Mouse (Mus musculus) left cerebral cortex, adult 18-20 months (tissue): ENCODE results near the gene Tgm1. TPM values are rescaled to one million over a fixed set of nuclear protein-coding genes. Genes with fewer than 3 reads are reported as not detected.

ENCODE experiments used
- DNase-seq, 2 experiments: peaks; one replicate each; pipeline ENCODE4 v3.0.0; 2021 to 2022; ENCODE audit warnings: low spot score in 2 of 2, mixed read lengths in 1 of 2
- long read RNA-seq, 2 experiments: library from polyadenylated mRNA; stranded (forward); transcript quantifications; one replicate each; pipeline ENCODE4 v2.0.0; 2021
- total RNA-seq, 2 experiments: library from RNA; stranded (reverse); gene quantifications; 2 replicates each; pipeline ENCODE4 v1.2.3; 2021

The Tgm1 gene
- not detected for total RNA-seq
- long read RNA-seq, experiment 1 = 0 reads
- long read RNA-seq, experiment 2 = 0 reads

DNA sequence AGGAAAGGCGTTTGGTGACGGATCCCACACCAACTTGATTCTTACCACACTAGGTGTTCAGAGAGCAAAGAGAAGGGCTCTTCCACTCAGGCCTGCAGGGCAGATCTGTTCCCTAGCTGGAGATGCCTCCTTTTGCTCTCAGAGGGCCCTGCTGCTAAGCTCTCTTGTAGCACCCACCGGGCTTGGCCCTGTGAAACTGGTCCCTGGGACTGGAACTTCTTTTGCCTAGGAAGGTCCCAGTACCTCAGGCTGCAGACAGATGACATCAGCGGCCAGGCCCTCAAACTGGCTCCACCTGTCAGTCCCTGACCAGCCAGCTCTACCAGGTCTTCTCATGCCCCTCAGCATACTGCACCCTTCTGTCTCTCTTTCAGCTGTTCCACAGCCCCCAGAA lies at the start of gene Tgm1:
Gene Tgm1, minus strand, starts transcription at position 198 of the 394 bp plus-strand sequence.
- no peak for DNase-seq

DNA sequence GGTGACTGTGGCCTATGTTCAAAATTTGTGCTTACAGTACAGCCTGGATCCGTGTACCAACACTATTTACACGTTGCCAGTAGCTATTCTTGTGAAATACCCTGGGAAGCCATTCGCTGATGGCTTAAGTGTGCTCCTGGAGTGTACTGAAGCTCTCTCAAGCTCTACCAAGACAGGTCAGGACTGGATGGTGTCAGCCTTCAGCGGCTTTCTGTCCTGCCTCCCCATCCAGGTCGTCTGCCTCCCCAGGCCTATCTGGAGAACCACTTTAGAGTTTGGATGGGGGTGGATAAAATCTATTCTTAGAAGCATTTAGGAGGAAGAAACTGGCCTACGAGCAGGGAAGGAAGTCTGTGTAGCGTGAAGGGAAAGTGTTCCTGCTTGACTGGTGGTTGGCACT lies 49.4 kb upstream of the Tgm1 start:
- DNase-seq = no peak

DNA sequence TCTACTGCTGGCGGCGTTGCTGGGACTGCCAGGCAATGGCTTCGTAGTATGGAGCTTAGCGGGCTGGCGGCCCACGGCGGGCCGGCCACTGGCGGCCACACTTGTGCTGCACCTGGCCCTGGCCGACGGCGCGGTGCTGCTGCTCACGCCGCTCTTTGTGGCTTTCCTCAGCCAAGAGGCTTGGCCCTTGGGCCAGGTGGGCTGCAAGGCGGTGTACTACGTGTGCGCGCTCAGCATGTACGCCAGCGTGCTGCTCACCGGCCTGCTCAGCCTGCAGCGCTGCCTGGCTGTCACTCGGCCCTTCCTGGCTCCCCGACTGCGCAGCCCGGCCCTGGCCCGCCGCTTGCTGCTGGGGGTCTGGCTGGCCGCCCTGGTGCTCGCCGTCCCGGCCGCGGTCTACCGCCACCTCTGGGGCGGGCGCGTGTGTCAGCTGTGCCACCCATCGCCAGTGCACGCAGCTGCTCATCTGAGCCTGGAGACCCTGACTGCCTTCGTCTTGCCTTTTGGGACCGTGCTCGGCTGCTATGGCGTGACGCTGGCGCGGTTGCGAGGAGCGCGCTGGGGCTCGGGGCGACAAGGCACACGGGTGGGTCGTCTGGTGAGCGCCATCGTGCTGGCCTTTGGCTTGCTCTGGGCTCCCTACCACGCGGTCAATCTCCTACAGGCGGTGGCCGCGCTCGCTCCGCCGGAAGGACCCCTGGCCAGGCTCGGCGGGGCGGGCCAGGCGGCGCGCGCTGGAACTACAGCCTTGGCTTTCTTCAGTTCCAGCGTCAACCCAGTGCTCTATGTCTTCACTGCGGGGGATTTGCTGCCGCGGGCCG lies 48.5 kb upstream of the Tgm1 start:
- DNase-seq = peak in 1 of 2 experiments; percentile 30

DNA sequence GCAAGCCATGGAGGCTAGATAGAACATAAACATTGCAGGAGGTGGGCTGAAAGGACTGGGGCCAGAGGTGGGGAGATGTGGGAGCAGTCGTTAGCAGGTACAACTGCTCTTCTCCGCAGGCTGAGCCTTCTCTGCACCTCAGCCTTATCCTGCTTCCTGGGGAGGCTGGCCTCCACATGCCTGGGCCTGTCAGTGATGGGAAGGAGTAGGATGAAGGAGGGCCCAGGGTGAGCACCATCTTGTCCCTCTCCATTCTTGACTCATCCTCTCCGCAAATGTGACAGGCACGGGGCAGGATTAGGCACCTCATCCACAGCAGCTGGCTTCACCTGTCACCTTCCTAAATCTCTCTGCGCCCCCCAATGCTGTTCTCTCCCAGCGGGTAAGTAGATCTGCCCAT lies 47.4 kb upstream of the Tgm1 start, which contains the start of gene Ltb4r2:
Gene Ltb4r2, plus strand, starts transcription at position 266 of the 400 bp plus-strand sequence.
- no peak for DNase-seq

DNA sequence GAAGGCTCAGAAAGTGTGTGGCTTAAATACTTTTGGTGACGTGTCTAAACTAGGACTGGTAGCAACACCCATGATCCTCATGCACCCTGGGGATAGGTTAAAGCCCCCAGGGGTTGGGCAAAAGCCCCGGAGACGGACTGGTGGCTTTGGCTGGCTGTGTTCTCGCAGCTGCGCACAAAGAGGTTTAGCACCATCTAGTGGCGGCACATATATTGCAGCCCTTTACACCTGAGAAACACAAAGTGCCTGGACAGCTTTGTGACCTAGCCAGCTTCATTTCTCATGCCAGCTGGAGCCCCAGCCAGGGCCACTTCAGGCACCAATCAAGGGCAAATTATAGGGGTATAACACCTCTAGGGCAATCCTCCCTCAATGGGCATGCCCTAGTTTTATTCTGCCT lies 46.4 kb upstream of the Tgm1 start:
- peak; percentile 84 to 88 for DNase-seq

DNA sequence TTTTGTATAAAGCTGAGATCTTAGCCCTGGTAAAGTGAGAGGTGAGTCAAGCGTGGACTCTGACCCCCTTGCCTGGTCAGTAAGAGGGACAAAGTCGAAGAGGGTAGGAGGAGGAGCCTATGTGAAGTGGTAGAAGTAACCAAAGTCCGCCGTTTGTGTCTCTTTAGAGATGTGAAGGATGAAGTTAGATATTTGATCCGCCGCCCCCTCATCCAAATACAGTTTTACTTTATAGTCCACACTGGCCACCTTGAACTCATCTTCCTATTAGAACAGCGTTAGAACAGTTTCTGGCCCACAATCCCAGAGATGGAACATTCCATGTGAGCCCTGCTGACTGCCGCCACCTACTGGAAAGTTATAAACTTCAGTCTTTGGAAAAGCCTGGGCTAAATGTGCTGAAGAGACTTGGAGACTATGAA lies 44.6 kb upstream of the Tgm1 start, which contains the start of gene Cideb:
Gene Cideb, minus strand, starts transcription at position 96 of the 422 bp plus-strand sequence.
- peak; percentile 34 to 39 for DNase-seq

DNA sequence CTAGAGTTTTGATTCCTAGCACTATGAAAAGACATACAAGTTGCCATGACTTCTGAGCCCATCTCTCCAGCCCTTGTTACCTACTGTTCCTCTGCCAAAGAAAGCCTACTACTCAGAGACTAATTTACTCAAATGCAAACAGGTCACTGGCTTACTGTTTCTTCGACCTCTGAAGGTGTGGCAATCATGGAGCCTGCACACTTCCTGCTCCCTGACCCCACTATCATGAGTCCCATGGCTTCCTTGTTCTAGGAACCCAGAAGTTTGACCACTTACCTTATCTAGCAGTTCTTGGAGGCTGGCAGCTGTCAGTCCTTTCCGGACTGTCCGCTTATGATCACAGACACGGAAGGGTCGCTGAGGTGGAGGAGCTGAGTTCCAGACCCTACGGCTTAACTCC lies 43.8 kb upstream of the Tgm1 start:
- DNase-seq = no peak

DNA sequence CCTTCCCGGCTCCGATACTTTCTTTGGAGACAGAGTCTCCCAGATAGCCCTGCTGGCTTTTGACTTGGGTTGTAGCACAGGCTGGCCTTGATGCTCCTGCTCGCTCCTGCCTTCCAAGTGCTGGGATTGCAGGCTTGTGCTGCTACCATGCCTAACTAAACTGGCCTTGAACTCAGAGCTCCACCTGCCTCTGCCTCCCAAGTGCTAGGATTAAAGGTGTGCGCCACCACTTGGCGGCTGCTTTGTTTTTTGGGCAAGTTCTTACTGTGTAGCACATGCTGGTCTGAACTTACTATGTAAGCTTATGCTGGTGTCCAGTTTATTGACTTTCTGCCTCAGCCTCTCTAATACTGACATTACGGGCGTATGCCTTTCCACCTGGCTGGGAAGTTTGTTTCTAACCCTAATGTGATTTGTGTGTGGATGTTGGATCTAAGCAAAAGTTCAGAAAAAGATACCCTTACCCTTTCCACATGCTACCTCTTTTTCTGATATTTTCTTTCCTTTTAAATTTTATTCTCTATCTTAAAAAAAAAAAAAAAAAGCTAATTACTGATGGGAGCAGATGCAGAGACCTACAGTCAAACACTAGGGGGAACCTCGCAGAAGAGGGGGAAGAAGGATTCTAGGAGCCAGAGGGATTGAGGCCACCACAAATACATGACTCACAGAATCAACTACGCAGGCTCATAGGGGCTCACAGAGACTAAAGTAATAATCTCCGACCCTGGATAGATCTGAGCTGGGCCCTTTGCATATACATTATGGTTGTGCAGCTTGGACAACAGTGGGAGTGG lies 33.5 kb upstream of the Tgm1 start:
- DNase-seq = no peak

DNA sequence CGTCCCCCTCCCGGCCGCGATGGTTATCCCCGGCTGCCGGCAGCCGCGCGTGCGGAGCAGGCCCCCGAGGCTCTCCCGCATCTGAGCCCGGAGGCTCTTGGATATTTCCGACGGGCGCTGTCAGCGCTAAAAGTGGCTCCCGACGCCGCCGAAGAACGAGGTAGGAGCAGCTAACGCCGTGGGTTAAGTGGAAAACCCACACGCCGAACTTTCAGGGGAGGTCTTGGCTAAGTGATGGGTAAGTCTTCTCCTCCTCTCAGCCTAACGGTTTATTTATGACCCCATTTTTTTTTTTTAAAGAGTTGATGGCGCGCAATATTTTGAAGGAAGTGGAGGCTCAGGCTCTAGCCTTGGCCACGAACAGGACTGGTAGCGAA lies 32.1 kb upstream of the Tgm1 start:
- no peak for DNase-seq

DNA sequence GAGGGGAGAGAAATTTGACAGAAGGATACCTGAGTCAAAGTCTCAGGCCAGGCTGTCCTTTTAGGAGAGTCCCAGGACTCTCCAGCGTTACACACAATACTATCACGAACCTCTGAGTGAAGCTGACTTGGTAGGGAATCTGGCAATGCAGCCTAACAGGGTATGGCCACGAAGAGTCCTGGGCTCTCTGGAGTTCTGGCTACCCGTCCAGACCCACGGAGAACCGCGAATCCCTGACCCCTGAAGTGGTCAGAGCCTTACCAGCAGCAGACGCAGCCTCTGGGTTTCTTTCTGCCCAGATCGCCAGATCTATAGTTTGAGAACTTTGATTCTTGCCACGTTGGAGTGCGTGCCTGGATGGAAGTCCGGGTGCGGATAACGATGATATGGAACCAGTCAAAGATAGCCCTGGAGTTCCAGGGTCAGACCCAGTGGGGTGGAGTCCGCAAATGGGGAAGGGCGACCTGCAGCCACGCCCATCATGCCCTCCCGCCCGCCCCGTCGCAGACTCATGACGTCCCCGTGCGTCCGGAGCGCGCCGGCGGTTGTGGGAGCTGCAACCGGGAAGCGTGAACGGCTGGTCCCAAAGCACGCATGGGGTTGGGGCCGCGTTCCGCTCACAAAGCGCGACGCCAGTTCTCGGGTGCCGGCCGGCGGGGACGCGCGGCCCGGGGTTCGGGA lies 31.6 kb upstream of the Tgm1 start, which contains the start of the genes Dhrs1 and Nop9:
Gene Dhrs1, minus strand, starts transcription at position 511 of the 681 bp plus-strand sequence.
Gene Nop9, plus strand, starts transcription at position 514 of the 681 bp plus-strand sequence.
- peak; percentile 84 to 90 for DNase-seq

DNA sequence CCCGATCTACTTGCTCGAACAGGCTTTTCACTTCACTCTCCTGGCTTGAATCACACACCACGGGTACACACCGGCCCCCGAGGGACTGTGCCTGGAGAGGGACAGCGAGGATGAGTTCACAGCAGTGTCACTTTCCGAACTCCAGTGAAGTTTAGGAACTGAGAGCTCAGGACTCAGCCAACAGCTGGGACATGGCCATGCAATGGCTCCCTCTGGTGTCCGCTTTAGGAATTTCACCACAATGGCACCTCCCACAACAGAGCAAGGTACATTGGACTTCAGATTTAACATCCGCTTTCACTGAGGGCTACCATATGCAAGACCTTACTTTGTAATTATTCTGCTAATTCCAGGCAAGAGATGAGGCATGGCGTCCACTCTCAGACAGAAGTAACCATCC lies 30.0 kb upstream of the Tgm1 start:
- DNase-seq = peak; percentile 87 to 90

DNA sequence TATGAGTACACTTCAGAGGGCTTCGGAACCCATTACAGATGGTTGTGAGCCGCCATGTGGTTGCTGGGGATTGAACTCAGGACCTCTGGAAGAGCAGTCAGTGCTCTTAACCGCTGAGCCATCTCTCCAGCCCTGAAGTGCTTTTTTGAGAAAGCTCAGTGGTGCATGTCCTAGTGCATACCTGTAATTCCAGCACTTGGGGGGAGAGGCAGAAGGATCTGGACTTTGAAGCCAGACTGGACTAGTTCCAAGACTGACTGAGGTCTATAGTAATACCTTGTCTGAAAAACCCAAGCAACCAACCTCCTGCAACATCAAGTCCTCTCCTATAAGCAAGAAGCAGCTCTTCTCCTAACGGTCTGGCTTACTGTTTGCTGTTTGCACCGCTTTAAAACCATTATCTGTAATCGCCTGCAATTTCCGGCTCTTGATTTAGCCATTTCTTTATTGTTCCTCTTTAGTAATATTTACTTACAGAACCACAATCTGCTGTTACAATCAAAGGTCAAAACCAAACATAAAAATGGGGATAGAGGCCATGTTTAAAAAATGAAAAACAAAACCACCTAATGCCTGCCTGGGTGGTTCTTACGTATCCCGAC lies 23.5 kb upstream of the Tgm1 start:
- DNase-seq = no peak

DNA sequence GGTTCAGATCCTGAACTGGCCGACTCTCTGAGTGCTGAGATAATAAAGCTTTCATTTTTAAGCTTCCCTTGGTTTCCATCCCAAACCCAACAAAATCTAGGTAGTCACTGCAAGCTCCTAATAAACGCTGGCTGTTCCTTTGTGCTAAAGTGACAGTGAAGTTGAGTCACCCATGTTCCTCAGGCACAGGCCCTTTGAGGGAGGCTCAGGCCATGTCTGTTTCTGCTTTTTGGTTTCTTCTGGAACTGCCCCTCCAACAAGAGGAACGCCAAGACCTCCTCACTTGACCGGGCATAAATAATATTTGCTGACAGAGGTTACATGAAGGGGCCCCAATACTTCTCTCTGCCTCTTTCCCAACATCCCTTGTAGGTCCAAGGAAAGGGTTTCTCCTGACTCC lies 22.0 kb upstream of the Tgm1 start:
- DNase-seq = no peak

DNA sequence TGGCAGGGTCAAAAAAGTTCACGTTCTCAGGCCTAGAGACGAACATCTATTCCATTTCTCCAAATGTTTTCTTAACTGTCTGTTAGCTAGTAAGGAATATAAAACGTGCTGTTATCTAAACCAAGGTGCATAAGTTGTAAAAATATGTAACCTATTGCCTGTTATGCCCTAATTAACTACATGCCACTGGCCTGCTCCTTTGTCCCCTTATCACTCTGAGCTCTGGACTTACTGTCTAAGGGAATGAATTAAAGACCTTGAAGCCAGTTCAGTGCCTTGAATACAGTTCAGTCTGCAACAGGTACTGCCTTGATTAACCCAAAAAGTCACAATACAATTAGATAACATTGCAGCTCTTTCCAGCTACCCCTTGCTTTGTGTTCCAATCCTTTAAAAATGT lies 21.6 kb upstream of the Tgm1 start:
- no peak for DNase-seq

DNA sequence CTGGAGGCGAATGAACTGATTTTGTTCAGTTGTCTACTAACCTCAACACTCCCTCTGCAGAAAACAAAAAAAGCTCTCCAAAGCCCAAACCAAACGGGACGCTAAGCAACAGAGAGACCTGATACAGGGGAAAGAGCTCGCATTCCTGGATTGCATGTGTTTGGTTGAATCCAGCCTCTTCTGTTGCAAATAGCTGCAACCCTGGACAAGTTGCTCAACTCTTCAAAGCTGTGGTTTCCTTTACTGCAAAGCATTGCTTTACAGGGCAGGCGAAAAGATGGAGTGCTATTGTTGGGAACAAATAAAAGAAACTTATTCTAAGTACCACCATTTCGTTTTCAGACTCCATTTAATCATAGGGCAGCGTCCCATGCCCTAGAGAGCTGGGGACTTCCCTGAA lies 21.1 kb upstream of the Tgm1 start:
- DNase-seq = no peak

DNA sequence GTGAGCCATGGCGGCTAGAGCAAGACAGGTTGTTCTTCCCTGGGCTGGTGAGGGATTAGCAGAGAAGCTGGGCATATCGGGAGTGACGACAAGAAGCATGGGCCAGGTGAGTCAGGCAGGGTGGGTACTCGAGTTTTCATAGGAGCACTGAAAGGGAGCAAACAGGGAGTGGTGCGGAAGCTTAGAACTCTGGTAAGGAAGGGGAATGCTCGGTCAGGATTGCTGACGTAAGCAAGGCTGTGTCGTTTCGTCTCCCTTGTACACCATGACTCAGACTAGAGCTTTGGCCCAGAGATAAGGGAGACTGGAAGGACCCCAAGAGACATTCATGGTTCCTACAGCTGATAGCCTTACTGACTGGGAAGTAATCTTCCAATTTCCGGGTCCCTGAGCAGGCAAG lies 20.2 kb upstream of the Tgm1 start:
- DNase-seq = no peak

DNA sequence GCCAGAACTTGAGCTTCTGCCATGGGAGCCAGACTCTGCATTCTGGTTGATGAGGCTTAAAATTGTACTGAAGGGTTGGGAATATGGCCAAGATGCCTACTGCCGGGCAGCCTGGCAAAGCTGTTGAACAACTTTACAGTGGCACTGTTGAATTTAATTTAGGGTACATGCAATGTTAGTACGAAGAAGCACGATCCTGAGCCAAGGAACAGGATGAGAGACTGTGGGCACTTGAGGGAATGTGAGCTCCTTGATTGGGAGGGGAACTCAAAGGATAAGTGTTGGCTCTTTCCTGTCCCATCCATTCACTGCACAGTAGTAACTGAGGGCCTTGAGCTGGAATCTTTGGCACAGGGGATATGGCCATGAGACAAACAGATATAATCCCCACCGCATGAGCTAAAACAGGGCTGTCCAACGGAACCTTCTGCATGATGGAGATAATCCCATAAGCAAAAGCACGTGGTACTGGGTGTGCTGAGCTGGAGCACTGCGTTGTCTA lies 16.9 kb upstream of the Tgm1 start:
- no peak for DNase-seq

DNA sequence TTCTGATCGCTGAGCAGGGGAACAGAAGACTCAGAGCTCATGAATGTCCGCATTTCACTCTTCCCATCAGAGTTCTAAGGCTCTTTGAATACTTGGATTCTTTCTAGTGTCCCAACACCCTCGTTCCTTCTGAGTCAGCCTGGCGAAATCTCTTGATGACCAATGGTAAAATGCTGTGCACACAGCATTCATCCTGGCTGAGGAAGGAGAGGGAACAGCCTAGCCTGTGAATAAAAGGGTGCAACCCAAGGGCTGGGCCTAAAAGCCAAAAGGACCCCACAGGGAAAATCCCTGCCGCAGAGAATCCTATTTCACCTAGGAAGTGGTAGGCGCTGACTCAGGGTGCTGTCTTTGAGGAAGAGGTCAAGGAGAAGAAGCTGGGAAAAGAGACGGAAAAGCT lies 16.4 kb upstream of the Tgm1 start:
- no peak for DNase-seq

DNA sequence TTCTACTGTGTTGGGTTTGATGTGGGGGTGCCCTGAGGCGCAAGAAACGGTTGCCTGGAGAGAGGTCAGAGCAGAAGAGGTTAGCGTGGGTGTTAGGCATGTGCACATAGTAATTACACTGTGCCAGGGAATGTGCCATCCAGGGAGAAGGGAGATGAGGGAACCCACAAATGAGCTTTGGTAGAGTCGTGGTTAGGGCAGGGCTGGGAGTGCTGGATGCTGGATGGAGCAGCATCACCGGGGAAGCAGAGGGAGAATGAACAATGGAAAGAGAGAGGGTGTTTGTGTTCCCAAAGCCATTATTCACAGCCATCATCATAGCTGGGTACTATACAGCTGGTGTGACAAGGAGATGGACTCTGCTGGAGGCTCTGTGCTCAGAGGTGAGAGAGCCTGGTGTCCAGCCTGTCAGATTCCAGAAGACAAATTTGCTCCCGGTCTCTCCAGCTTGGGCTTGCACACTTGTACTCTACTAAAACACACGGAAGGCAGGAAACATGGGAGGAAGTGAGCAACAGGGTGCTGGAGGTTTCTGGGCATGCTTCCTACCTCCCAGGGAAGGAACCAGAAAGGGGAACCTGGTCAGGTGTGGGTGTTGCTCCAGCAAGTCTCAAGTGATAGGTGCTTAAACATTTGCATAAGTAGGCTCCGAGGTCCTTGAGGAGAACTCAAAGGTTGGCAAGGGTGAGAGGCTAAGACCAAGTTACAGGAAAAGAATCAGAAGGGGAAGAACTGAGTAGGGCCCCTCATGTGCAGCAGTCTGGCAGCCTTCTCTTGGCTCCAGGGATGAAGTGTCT lies 14.4 kb upstream of the Tgm1 start:
- no peak for DNase-seq

DNA sequence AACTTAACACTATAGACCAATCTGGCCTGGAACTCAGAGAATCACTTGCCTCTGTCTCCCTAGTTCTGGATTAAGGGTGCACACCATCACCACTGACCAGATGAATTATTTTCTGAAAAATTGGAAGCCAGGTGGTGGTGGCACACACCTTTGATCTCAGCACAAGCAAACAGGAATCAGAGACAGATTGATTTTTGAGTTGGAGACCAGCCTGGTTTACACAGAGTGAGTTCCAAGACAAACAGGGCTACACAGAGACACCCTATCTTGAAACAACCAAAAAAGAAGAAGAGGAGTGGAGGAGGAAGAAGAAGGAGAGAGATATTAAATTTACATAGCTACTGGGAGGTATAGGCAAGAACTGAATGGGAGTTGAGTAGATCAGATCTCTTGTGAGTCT lies 12.5 kb upstream of the Tgm1 start:
- no peak for DNase-seq
